Mouse (Mus musculus) neutrophil, adult 5-6 weeks (primary cell): ENCODE data around the gene Rps18. TPM values are rescaled to one million over a fixed set of nuclear protein-coding genes. Genes with fewer than 3 reads are reported as not detected.

Experiments
- ATAC-seq: fragments of 151-379, 151-347 bp; 2 replicates; pipeline ENCODE4 v1.8.0; 2017; ENCODE audit warnings: mild to moderate bottlenecking, moderate TSS enrichment; ENCODE audit not compliant: insufficient number of reproducible peaks, poor library complexity, low FRiP score, severe bottlenecking; ENCODE audit errors: extremely low read depth
- total RNA-seq: library from RNA; stranded (forward); fragments of 200-1000 nt; gene quantifications from 2 replicates; pipeline ENCODE4 v1.2.3, GENCODE M21; 2017

The Rps18 gene
- total RNA-seq, 1 experiment from 2014 or later: 780 TPM

DNA sequence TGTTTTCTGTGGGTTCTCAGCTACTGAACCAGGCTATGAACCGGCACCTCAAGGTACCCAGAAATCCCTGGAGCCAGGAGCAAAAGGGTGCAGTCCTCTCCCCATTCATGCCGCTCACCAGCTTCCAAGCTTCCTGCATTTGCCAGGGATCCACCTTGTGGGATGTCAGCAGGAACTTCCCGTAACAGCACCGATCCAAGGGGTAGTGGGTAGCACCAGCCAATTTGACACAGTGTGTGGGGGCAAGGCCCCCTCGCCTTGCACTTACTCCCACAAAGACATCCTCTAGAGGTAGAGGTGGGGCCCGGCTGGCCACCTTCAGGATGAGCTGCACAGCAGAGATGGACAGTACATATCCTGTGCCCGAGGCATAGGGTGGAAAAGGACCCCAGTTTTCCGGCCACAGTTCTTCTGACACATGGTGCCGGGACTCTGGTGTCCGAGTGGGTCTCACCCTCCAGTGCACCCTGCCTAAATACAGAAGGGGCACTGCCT, 5.6 kb downstream of the Rps18 start:
- ATAC-seq: no peak

GRCm38 (mm10) chr17:33948905-33949537, 6.8 kb downstream of the Rps18 start:
- no peak for ATAC-seq

DNA sequence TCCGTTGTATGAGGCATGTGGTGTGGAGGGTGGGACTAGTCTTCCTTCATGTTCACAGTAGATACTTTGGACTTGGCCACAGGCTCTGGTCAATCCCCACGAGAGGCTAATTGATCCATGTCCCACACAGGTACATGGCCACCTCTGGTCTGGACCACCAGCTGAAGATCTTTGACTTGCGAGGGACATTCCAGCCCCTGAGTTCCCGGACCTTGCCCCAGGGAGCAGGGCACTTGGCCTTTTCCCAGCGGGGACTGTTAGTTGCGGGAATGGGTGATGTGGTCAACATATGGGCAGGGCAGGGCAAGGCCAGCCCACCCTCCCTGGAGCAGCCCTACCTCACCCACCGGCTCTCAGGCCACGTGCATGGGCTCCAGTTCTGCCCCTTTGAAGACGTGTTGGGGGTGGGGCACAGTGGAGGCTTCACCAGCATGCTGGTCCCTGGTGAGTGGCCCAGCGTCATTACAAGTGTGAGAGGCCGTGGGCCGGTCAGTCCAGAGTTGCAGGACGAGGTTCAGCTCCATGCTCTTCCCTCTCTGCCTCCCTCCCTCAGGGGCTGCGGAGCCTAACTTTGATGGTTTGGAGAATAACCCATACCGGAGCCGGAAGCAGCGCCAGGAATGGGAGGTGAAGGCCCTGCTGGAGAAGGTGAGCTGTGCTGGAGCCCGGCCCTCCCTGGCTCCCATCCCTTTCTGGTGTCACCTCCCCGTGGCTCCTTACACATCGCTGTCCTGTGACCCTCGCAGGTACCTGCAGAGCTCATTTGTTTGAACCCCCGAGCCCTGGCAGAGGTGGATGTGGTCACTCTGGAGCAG, 7.5 kb downstream of the Rps18 start:
- ATAC-seq: no peak

DNA sequence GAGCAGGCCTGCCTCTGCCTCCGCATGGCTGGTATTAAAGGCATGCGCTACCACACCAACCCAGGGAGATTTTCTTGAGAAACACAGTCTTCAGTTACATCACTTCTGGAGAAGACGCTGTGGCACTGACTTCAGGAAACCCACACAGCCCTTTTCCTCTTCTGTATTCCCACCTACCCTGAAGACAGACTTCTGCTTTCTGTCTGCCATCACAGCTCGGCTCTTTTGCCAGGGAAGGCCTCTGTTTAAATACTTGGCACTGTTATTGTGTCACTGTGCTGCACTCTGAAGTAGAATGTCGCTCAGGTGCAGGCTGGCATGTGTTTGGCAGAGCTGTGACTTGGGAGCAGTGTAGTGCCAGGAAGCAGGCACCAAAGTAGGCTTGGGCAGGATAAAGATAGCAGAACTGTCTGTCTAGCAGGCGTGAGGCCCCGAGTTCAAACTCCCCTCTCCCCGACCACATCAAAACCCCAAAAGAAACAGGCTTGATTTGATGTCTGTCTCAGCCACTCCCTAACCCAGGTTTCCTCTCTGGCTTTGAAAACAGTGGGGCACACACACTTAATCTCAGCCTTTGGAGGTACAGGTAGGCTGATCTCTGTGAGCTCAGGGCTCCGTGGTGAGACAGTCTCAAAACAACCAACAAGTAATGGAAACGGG, 8.2 kb downstream of the Rps18 start:
- ATAC-seq: no peak

- ATAC-seq: no peak
Measured at GRCm38 (mm10) chr17:33943454-33943853, 12.3 kb downstream of the Rps18 start.

DNA sequence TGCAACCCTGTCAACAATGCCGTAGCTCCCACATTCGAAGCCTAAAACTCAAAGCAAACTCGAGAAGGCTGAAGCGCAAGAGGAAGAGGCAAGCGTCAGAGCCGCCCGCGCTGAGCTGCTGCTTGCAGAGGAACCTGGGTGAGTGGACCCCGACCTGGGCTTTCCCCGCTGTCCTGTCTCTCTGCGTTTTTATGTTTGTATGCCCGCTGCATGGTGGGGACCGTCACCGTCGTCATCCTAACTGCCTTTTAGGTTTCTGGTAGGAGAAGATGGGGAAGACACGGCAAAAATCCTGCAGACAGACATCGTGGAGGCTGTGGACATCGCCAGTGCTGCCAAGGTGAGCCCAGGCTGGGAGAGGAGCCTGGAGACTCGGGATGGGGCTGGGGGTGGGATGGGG, 14.4 kb downstream of the Rps18 start:
- no peak for ATAC-seq

- ATAC-seq: no peak
Measured at GRCm38 (mm10) chr17:33940981-33941380, 14.8 kb downstream of the Rps18 start.

GRCm38 (mm10) chr17:33940206-33940805, 15.5 kb downstream of the Rps18 start, which contains the start of the genes Pfdn6 and Wdr46:
Pfdn6 (minus strand) TSS chr17:33940343.
Wdr46 (plus strand) TSS chr17:33940660.
- ATAC-seq: peak; percentile 81

GRCm38 (mm10) chr17:33938783-33939182, 17.0 kb downstream of the Rps18 start:
- no peak for ATAC-seq

- no peak for ATAC-seq
Measured at GRCm38 (mm10) chr17:33936993-33937392, 18.8 kb downstream of the Rps18 start.

DNA sequence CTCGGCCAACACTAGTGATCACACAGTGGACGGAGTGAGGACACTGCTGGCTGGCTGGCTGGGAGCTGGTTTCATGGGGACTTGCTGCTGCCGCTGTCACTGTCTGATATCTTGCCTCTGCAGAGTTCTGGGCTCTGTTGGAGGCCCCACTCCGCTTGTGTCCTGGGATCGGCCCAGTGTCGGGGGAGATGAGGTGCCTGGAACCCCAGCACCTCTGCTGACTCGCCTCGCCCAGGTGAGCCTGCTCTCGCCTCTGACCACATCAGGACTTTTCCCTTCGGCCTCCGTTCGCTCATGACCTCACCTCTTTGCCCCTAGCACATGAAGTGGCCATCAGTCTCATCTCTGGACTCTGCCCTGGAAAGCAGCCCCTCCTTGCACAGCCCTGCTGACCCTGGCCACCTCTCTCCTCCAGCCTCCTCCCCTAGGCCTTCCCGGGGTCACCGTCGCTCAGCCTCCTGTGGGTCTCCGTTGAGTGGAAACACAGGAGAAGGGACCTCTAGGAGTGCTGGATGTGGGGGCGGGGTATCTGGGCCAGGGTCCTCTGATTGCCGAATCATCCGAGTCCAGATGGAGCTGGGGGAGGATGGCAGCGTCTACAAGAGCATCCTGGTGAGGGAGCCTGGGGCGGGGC, 20.3 kb downstream of the Rps18 start:
- ATAC-seq: no peak

DNA sequence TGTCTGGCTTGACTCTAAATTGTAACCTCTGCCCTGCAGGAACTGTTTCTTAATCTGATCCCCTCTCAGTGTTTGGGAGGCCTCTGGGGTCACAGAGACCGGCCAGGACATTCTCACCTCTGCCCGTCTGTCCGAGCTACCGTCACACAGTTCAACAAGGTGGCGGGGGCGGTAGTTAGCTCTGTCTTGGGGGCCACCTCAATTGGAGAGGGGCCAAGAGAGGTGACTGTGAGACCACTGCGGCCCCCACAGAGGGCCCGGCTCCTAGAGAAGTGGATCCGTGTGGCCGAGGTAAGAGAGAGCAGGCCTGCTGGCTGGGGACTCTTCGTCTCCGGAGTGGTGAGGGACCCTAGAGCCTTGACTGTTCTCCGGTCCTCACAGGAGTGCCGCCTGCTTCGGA, 22.8 kb downstream of the Rps18 start:
- ATAC-seq: no peak

- ATAC-seq: no peak
Measured at GRCm38 (mm10) chr17:33932448-33932847, 23.4 kb downstream of the Rps18 start.

DNA sequence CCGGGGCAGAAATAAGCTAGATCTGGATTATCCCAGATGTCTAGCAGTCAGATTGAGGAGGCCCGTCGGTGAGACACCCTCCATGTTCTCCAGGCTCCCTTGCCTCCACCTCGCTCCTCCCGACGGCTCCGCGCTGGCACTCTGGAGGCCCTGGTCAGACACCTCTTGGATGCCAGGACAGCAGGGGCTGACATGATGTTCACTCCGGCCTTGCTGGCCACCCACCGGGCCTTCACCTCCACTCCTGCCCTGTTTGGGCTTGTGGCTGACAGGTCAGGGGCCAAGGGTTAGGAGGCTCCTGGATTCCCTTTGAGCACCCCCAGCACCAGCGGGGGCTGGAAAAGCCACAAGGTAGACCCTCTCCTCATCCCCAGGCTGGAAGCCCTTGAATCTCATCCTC, 23.9 kb downstream of the Rps18 start:
- ATAC-seq: no peak

GRCm38 (mm10) chr17:33931159-33931866, 24.5 kb downstream of the Rps18 start:
- no peak for ATAC-seq

- ATAC-seq: peak; percentile 13; the same call in 1 of the 2 replicates
Measured at GRCm38 (mm10) chr17:33930280-33931158, 25.3 kb downstream of the Rps18 start.
